Mouse (Mus musculus): ENCODE measurements around the gene Mpst.

- TF ChIP-seq CTCF (conservative IDR thresholded peaks at IDR 0.05; ENCODE audit: low read length) = no peak
- TF ChIP-seq NANOG (IDR thresholded peaks at IDR 0.05; ENCODE audit: borderline replicate concordance, low read length) = no peak
These were observed 32.3 kb downstream of the Mpst start for GRCm38 (mm10) chr15:78438505-78438904.

Data from E14TG2a.4 (cell line).